Mouse (Mus musculus): ENCODE results near the gene Gnai3.

The Gnai3 gene

GRCm38 (mm10) chr3:108083904-108084407 lies 62.0 kb downstream of the Gnai3 start:
- no peak for DNase-seq (ENCODE audit: low spot score in 2 of 2)

GRCm38 (mm10) chr3:108083161-108083560 lies 62.8 kb downstream of the Gnai3 start:
- DNase-seq (ENCODE audit: low spot score in 2 of 2), result no peak

- DNase-seq (ENCODE audit: low spot score in 2 of 2), result no peak
These were observed 63.6 kb downstream of the Gnai3 start for GRCm38 (mm10) chr3:108082251-108082875.

GRCm38 (mm10) chr3:108081681-108082080 lies 64.3 kb downstream of the Gnai3 start:
- no peak for DNase-seq (ENCODE audit: low spot score in 2 of 2)

- no peak for DNase-seq (ENCODE audit: low spot score in 2 of 2)
These were observed 69.1 kb downstream of the Gnai3 start for GRCm38 (mm10) chr3:108076836-108077235.

- DNase-seq (ENCODE audit: low spot score in 2 of 2), result no peak
These were observed 72.9 kb downstream of the Gnai3 start for GRCm38 (mm10) chr3:108072983-108073569.

GRCm38 (mm10) chr3:108070295-108071293 lies 75.4 kb downstream of the Gnai3 start:
- DNase-seq (ENCODE audit: low spot score in 2 of 2), result peak; percentile 60 to 77

- DNase-seq (ENCODE audit: low spot score in 2 of 2), result peak; percentile 55 to 69
These were observed 76.6 kb downstream of the Gnai3 start for GRCm38 (mm10) chr3:108069231-108069870.

- DNase-seq (ENCODE audit: low spot score in 2 of 2), result no peak
These were observed 77.1 kb downstream of the Gnai3 start for GRCm38 (mm10) chr3:108068826-108069225.

- DNase-seq (ENCODE audit: low spot score in 2 of 2), result no peak
These were observed 78.5 kb downstream of the Gnai3 start for GRCm38 (mm10) chr3:108067370-108067934.

GRCm38 (mm10) chr3:108065551-108065950 lies 80.4 kb downstream of the Gnai3 start:
- DNase-seq (ENCODE audit: low spot score in 2 of 2), result no peak

GRCm38 (mm10) chr3:108064672-108065071 lies 81.3 kb downstream of the Gnai3 start:
- no peak for DNase-seq (ENCODE audit: low spot score in 2 of 2)

- no peak for DNase-seq (ENCODE audit: low spot score in 2 of 2)
These were observed 83.3 kb downstream of the Gnai3 start for GRCm38 (mm10) chr3:108062648-108063047.

GRCm38 (mm10) chr3:108061420-108061819 lies 84.5 kb downstream of the Gnai3 start:
- peak in 1 of 2 experiments; percentile 30 for DNase-seq (ENCODE audit: low spot score in 2 of 2)
